Mouse (Mus musculus) megakaryocyte-erythroid progenitor cell, adult 5-6 weeks (primary cell): ENCODE results near the gene Dgkz. TPM values are rescaled to one million over a fixed set of nuclear protein-coding genes. Genes with fewer than 3 reads are reported as not detected.

Source experiments
- ATAC-seq: replicated peaks from 2 replicates; pipeline ENCODE4 v1.8.0; 2016; ENCODE audit warnings: mild to moderate bottlenecking, inconsistent platforms; ENCODE audit not compliant: severe bottlenecking, poor library complexity, low FRiP score, low TSS enrichment
- total RNA-seq, 2 experiments: library from RNA; stranded (forward) in 1 of 2; stranded (reverse) in 1 of 2; fragments of 200-1000, 215-1000 nt in 1 of 2; fragments of >200 nt in 1 of 2; fragmentation: Nextera tagmentation in 1 of 2; gene quantifications; 2 replicates each; pipeline ENCODE4 v1.2.3; 2014 to 2017

Gene Dgkz
- total RNA-seq (2014; fragmentation: Nextera tagmentation) (172 and 204 TPM in 2 replicates), total RNA-seq (2017) (44.4 and 60.2 TPM in 2 replicates)

GRCm38 (mm10) chr2:91975581-91976541 is at the start of gene Dgkz:
Gene Dgkz (minus strand): TSS chr2:91975864.
- ATAC-seq, result no peak

DNA sequence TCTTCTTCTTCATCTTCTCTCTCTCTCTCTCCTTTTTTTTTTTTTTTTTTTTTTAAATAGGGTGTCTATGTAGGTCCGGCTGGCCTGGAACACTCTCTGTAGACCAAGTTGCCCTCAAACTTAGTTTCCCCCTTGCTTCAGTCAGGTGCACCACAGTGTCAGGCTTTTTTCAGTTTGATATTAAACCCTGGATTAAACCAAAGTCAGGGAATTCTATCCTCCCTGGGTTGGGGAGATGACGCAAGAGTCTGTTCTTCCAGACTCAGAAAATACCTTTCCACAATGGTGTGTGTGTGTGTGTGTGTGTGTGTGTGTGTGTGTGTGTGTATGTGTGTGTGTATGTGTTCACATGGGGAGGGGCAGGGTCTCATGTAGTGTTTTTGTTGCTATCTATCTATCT is 49.5 kb upstream of the Dgkz start:
- ATAC-seq, result no peak

- ATAC-seq, result no peak; the same call in 1 of the 2 replicates
These were observed 48.6 kb upstream of the Dgkz start, which contains the start of gene Creb3l1 for GRCm38 (mm10) chr2:92024274-92024672. Gene Creb3l1 (minus strand): TSS chr2:92024502.

- peak; percentile 47; the same call in 1 of the 2 replicates for ATAC-seq
These were observed 48.0 kb upstream of the Dgkz start for GRCm38 (mm10) chr2:92023362-92024273.

DNA sequence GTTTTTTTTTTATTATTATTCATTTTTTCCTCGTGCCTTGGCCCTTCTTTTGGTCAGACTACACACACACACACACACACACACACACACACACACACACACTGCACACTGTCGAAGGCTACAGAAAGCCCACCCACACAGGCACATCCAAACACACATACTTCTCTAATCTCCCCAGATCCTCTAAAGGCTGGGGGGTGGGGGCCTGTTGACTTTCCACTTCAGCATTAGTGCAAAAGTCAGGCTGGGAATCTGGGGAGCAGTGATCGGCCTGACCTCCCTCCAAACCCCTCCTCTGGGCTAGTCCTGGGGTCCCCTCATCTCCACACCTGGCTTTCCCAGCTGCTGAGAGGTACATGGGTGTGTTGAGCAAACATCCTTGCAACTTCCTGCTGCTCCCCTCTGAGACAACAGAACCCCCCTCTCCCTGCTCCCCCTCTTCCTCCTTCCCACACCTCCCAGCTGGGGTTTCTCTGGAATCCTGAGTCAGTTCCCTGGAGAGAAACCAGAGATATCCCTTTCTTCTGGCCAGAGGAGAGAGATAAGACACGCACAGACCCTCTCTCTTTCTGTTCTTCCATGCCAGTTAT is 45.1 kb upstream of the Dgkz start:
- no peak for ATAC-seq

DNA sequence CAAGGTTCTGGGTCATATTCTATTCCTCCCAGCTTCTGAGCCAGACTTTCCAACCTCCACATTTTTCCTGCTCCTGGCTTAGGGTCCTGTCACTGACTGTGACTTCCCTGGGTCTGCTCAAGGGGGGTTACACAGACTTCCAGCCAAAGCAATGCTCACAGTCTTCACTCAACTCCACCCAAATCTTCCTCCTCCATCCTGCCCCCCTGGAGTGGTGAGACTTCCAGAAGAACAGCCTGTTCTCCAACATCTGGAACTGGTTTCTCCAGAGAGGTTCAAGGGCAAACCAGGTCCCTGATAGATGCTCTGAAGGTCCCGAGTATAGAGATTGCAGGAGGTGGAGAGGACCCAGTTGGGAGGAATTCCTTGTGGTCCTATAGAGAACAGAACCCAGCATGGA is 41.8 kb upstream of the Dgkz start:
- ATAC-seq, result no peak

DNA sequence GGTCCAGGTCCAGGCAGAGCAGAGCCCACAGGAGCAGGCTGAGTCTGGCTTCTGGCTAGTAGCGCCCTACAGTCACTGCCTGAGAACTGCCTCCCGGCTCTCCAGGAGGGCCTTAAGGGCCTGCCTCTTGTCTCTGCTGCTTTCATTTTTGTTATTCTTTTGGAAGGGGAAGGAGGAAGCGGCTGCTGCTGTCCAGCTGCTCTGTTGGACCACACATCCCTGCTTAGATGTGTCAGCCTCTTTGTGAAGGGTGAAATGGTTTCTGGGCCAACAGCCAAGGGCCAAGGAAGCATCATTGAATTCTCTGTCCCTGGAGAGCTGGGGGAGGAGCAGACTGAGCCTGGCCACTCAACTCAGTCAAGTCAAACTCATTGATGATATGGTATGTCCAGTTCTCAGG is 41.3 kb upstream of the Dgkz start:
- ATAC-seq, result no peak

- ATAC-seq, result no peak
These were observed 39.2 kb upstream of the Dgkz start for GRCm38 (mm10) chr2:92014891-92015290.

- ATAC-seq, result no peak
These were observed 38.6 kb upstream of the Dgkz start for GRCm38 (mm10) chr2:92014248-92014647.

DNA sequence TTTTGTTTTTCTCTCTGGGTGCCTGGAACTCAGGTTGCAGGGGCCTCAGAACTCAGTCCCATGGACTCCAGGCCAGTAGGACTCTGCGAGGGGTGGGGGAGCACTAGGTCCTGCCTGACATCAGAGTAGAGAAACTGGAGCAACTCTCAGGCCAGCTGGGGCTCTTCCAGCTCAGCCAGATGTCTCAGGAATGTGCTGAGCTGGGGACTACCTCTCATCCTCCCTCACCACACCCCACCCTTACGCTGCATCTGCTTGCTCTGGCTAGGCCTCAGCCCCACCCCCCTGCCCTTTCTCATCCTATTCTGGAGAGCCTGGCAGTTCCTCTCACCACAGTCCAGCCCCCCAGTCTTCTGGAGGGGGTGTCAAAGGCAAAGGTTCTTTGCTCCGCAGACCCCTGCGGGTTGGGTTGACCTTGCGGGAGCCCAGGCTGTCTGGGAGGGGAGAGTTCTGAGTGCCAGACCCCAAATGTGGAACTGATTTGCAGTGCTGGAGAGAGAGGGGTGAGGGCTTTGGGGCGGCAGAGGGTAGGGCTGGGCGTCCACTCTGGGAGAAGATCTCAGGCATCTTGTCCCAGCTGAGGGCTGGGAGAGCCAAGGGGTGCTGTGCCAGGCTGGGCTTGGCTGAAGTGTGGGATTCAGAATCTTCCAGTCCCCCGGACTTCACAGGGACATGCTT is 37.2 kb upstream of the Dgkz start:
- ATAC-seq, result no peak

DNA sequence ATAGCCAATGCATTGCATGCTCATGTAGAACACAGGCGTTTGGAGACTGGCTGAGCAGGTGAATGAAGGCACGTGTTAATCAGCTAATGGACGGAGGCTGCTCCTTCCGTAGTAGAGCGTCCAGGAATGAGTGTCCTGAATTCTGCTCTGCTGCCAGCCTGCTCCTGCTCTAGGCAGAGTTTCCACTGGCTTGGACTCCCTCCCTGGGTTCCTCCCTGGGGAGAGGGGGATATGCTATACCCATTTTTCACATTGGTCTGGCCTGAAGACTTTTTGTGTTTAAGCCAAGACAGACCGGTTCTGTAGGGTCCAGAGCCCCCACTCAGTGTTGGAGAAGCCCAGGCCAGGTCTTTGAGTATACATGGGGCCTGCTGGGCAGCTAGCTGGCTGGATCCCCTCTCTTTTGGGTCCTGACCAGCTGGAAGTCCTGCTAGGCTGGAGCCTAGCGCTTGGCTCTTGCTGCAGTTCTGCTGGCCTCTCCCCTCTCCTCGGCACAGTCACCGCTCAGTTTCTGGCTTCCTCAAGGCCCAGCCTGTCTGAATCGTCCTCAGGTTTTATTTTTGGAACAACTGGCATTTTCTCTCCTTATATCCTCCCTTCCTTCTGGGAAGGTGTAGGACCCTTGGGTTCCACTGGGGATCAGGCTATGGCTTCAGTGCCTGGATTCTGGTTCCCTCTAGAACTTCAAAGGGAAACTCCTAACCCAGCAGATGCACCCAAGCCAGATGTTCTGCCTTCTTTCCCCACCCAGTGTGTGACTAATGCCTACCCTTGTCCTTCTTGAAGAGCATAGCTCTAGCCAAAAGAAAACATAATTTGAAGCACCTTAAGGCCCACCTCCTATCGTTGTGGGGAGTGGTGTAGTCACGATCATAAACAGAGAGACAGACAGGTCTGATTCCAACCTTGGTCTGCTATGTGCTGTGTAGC is 36.0 kb upstream of the Dgkz start:
- ATAC-seq, result no peak

- peak; percentile 6; the same call in 1 of the 2 replicates for ATAC-seq
These were observed 33.1 kb upstream of the Dgkz start for GRCm38 (mm10) chr2:92008623-92009404.

GRCm38 (mm10) chr2:92007933-92008622 is 32.4 kb upstream of the Dgkz start:
- peak; percentile 97 for ATAC-seq

GRCm38 (mm10) chr2:92006983-92007921 is 31.6 kb upstream of the Dgkz start:
- ATAC-seq, result 0 out of 2 replicates have a peak, but pooled peaks have one; percentile 7

GRCm38 (mm10) chr2:92006491-92006890 is 30.8 kb upstream of the Dgkz start:
- ATAC-seq, result no peak

GRCm38 (mm10) chr2:92004617-92005016 is 29.0 kb upstream of the Dgkz start:
- no peak for ATAC-seq
